Mouse (Mus musculus) limb, embryonic 13.5 days (tissue): ENCODE measurements at regions not wholly inside any gene's neighbourhood (a gene's known extent, or its start where the extent isn't known, plus 50 kb on each side); places are given as distances from the start of the nearest gene placed in this dataset. TPM values are rescaled to one million over a fixed set of nuclear protein-coding genes. Genes with fewer than 3 reads are reported as not detected.

ENCODE experiments used
- ATAC-seq: fragments of 200-750 bp; cut with Nextera tagmentation; 2 replicates; pipeline ENCODE4 v1.8.0; 2017; ENCODE audit warnings: low read depth, moderate number of reproducible peaks, moderate TSS enrichment; ENCODE audit not compliant: low FRiP score
- H3K27ac ChIP-seq: fragments of 300-500 bp; sonication (generic); 2 replicates; pipeline ENCODE4 v1.5.1; 2015; ENCODE audit warnings: inconsistent platforms, mild to moderate bottlenecking, moderate library complexity
- H3K27me3 ChIP-seq: fragments of 300-500 bp; sonication (generic); 2 replicates; pipeline ENCODE4 v1.6.1; 2015; ENCODE audit warnings: mild to moderate bottlenecking, inconsistent platforms
- H3K36me3 ChIP-seq: fragments of 300-500 bp; sonication (generic); 2 replicates; pipeline ENCODE4 v1.6.1; 2015; ENCODE audit warnings: inconsistent platforms, mild to moderate bottlenecking, moderate library complexity
- H3K4me1 ChIP-seq: fragments of 300-500 bp; sonication (generic); 2 replicates; pipeline ENCODE4 v1.6.1; 2015; ENCODE audit warnings: inconsistent platforms
- H3K4me2 ChIP-seq: fragments of 300-500 bp; sonication (generic); replicated peaks from 2 replicates; pipeline ENCODE4 v1.6.1; 2015; ENCODE audit warnings: inconsistent platforms, mild to moderate bottlenecking, moderate library complexity
- H3K4me3 ChIP-seq: fragments of 300-500 bp; sonication (generic); 2 replicates; pipeline ENCODE4 v1.5.1; 2015; ENCODE audit warnings: moderate library complexity, mild to moderate bottlenecking, inconsistent platforms
- H3K9ac ChIP-seq: fragments of 300-500 bp; sonication (generic); 2 replicates; pipeline ENCODE4 v1.6.1; 2015; ENCODE audit warnings: mild to moderate bottlenecking, inconsistent platforms
- H3K9me3 ChIP-seq: fragments of 300-500 bp; sonication (generic); 2 replicates; pipeline ENCODE4 v1.6.1; 2016; ENCODE audit warnings: inconsistent platforms
- WGBS: fragments of 180-500 bp; shearing (Covaris S2); methylation state at CpG from one replicate; pipeline ENCODE4 v1.1.7; 2015; 5-methylcytosine and 5-hydroxymethylcytosine counted together
- microRNA-seq: library from miRNA; unstranded; fragments of <30 nt; microRNA quantifications from one replicate; pipeline ENCODE4, GENCODE M21; 2016

DNA sequence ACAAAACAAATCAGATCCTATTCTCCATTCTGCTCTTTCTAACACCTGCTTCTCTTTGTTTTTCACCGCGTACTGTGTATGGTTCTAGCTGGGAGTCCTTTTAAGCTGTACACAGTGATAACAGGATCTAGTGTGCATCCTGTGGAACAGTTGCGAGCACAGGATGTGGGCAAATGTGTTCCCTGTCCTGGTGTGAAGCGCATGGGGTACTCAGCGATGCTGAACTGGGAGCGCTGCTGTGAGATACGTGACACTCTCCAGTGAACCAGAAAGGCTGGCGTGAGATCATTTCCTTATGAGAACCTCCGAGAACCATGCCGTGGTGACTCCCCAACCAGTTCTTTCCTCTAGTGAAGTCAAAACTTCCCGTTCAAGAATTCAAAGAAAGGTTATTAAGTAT is 72.6 kb upstream of the Kif2a start:
- no peaks in the 10 kb centered on the region for H3K27me3 ChIP-seq
- WGBS: 75% methylated on average over 11 of the region's 11 CpGs
- H3K9ac ChIP-seq: no peak overlapping the region
- peak overlapping the region; percentile 39 for H3K4me2 ChIP-seq
- H3K27ac ChIP-seq: no peak overlapping the region
- H3K9me3 ChIP-seq: no peaks in the 10 kb centered on the region
- no peaks in the 10 kb centered on the region for H3K36me3 ChIP-seq
- no peak for ATAC-seq
- no peak overlapping the region for H3K4me3 ChIP-seq
- peaks cover 25% of the 10 kb centered on the region for H3K4me1 ChIP-seq

DNA sequence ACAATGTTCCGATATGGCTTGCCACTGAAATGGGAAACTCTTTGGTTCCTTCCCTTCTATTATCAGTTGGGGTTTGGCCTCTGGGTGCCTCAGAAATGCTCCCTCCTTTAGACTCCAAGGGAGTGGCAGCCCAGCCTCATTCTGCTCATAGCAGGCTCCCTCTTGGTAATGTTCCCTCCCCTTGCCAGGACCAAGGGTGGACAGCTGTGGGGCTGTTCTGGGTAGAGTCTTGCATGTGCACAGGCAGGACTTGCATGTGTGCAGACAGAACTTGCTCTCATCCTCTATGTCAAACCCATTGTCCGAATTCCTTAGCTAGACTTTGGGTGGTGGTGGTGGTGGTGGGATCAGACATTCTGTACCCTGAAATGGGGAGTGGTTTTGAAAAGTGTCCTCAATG is 71.8 kb upstream of the Kif2a start:
- Histone ChIP-seq H3K9me3 (no peaks in the 10 kb centered on the region), H3K4me1 (peaks cover 25% of the 10 kb centered on the region), H3K36me3 (no peaks in the 10 kb centered on the region), H3K9ac (no peak overlapping the region), H3K4me2 (no peak overlapping the region), H3K4me3 (no peak overlapping the region), H3K27me3 (no peaks in the 10 kb centered on the region), H3K27ac (no peak overlapping the region)
- WGBS: 94% methylated on average over 2 of the region's 2 CpGs
- ATAC-seq: no peak

DNA sequence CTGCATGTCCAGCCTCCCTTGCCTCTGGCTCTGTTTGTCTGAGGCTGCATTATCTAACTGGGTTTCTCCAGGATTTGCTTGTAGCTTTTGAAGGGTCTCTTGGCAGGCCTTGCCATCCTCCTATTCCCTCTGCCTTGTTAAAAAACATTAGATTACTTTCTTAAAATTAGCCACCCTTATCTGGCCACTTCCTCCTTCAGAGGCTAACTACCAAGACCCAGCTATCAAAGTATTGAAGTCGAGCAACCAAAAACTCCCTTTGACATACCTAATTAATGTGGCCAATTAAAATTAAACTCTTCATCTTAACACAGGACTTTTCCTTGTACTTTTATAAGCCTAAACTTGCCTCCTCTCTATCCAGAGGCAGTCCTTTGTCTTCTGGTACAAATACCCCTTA is 66.3 kb upstream of the Kif2a start:
- H3K4me3 ChIP-seq: no peak overlapping the region
- ATAC-seq: no peak
- no peak overlapping the region for H3K9ac ChIP-seq
- 58% methylated on average over 1 of the region's 1 CpGs for WGBS
- peaks cover 8% of the 10 kb centered on the region; the same call in 1 of the 2 replicates for H3K4me1 ChIP-seq
- H3K27me3 ChIP-seq: no peaks in the 10 kb centered on the region
- H3K9me3 ChIP-seq: no peaks in the 10 kb centered on the region
- H3K4me2 ChIP-seq: no peak overlapping the region
- H3K36me3 ChIP-seq: no peaks in the 10 kb centered on the region
- no peak overlapping the region for H3K27ac ChIP-seq

DNA sequence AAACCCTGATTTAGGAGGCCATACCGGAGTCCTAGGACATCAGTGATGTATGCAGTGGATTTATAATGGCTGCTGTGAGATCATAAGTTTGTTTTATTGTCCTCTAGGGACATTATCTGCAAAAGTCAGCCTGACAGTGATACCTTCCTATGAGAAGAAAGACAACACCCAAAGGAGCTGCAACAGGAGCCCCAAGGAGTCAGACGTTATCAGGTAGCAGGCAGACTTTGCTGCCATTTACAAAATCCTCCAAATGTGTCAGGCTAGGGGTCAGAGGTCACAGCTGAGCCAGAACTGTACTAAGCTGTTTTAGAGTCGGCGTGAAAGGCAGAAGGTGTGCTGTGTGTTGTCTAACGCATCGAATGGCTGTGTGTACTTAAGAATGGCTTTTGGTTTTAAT is 65.4 kb upstream of the Kif2a start:
- Histone ChIP-seq H3K36me3 (no peaks in the 10 kb centered on the region), H3K4me3 (no peak overlapping the region), H3K9me3 (no peaks in the 10 kb centered on the region), H3K4me2 (no peak overlapping the region), H3K4me1 (peaks cover 3% of the 10 kb centered on the region; the same call in 1 of the 2 replicates), H3K27me3 (no peaks in the 10 kb centered on the region), H3K9ac (no peak overlapping the region), H3K27ac (no peak overlapping the region)
- no peak for ATAC-seq
- WGBS: 64% methylated on average over 6 of the region's 6 CpGs

DNA sequence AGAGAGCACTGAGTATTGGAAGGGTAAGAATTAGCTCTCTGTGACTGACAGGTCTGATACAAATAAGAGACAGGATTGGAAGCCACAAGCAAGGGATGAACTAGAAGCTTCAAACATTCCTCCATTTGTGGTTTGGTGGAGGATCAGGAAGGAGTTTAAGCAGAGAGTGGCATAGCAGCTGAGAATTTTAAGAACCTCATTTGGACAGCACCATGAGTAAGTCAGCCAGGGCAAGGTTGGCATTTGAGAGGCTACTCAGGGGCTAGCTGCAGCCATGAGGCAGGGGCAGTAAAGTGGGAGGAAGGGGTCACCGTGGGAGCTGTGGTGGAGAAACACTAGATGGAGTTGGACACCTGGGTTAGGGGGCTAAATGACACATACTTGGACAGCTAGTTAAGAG is 56.2 kb upstream of the Kif2a start:
- Histone ChIP-seq H3K27ac (no peak overlapping the region), H3K9ac (no peak overlapping the region), H3K4me1 (peaks cover 6% of the 10 kb centered on the region), H3K27me3 (peaks cover 3% of the 10 kb centered on the region; the same call in 1 of the 2 replicates), H3K4me2 (no peak overlapping the region), H3K36me3 (no peaks in the 10 kb centered on the region), H3K4me3 (no peak overlapping the region), H3K9me3 (no peaks in the 10 kb centered on the region)
- no peak for ATAC-seq
- WGBS: 86% methylated on average over 1 of the region's 1 CpGs

DNA sequence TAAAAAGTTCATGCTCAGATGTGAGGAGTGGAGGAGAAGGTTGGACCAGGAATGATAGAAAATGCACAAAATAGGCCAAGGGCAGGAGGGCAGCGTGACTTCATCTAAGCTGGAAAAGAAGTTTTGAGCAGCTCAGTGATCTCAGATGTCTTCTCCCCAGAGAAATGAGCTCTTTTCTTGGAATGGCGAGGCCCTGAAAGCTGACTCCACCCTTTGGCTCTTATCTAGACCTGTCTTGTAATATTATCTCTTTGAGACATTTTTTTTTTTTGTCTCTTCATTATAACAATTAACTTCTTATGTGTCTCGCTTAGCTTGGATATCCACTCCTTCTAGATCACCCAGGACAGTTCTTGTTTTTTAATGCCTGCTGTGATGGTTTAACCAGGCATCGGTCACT is 53.0 kb upstream of the Kif2a start:
- no peaks in the 10 kb centered on the region for H3K9me3 ChIP-seq
- H3K4me2 ChIP-seq: no peak overlapping the region
- H3K9ac ChIP-seq: no peak overlapping the region
- H3K27me3 ChIP-seq: peaks cover 3% of the 10 kb centered on the region; the same call in 1 of the 2 replicates
- H3K36me3 ChIP-seq: no peaks in the 10 kb centered on the region
- no peak overlapping the region for H3K27ac ChIP-seq
- H3K4me3 ChIP-seq: no peak overlapping the region
- peaks cover 13% of the 10 kb centered on the region for H3K4me1 ChIP-seq
- no peak for ATAC-seq
- 84% methylated on average over 4 of the region's 4 CpGs for WGBS

DNA sequence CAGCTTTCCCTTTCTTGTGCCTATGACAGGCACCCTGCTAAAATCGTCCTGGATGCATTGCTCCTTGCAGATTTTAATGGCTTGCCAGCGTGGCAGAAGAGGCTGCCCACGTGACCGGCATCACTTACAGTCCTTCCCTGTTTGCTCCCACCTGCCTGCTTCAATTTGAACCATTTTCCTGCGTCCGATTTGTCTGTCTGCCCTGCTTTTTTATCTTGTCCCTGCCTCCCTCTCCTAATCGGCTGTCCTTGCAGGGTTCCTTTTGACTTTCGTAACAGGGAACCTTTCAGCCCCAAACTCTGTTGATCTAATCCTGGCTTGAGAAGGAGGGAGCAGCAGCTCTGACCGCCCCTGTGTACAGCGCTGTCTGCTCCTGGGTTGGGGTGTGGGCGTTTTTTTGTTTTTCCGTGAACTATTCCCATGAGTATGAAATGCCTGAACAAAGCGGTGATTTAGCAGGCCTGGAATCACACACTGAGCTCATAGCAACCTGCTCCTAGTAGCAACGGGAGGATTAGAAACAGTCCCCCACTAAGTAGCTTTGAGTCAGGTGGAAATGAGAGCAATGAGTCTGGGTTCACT is 51.2 kb upstream of the Kif2a start:
- no peaks in the 10 kb centered on the region for H3K36me3 ChIP-seq
- 4% methylated on average over 14 of the region's 14 CpGs for WGBS
- H3K9ac ChIP-seq: peak overlapping the region; percentile 57
- H3K27ac ChIP-seq: no peak overlapping the region
- peak; percentile 69; the same call in 1 of the 2 replicates for ATAC-seq
- peaks cover 13% of the 10 kb centered on the region for H3K4me1 ChIP-seq
- H3K9me3 ChIP-seq: no peaks in the 10 kb centered on the region
- peak overlapping the region; percentile 65 for H3K4me2 ChIP-seq
- peaks cover 3% of the 10 kb centered on the region; the same call in 1 of the 2 replicates for H3K27me3 ChIP-seq
- peak overlapping the region; percentile 35 for H3K4me3 ChIP-seq

DNA sequence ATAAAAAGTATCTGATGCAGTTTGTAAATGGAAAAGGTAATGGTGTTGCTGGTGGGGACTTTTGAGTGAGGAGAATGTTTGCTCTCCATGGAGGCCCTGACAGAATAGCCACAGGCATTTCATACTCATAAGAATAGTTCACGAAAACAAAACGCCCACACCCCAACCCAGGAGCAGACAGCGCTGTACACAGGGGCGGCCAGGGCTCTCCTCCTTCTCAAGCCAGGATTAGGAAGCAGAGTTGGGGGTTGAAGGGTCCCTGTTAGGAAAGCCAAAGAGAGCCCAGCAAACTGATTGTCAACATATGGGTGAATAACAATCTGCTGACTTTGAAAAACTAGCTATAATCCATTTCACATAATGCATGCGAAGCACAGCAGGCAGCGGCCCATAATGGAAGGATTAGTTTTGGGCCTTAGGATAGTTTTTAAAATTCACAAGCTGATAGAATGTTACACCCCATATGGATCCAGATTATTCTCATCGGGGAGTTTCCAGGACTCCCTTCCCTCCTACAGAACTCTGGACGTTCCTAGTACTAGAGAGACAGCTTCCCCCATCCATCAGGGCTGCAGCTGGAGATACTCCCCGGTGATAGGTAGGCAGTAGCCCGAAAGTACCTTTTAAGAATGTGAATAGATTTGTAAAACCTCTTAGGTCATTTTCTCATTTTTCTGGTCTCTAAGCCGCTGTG is 50.6 kb upstream of the Kif2a start:
- H3K4me2 ChIP-seq: peak overlapping the region; percentile 65
- peaks cover 13% of the 10 kb centered on the region for H3K4me1 ChIP-seq
- H3K27me3 ChIP-seq: peaks cover 3% of the 10 kb centered on the region; the same call in 1 of the 2 replicates
- peak; percentile 51; the same call in 1 of the 2 replicates for ATAC-seq
- H3K27ac ChIP-seq: no peak overlapping the region
- 21% methylated on average over 11 of the region's 11 CpGs for WGBS
- peak overlapping the region; percentile 57 for H3K9ac ChIP-seq
- no peaks in the 10 kb centered on the region for H3K9me3 ChIP-seq
- no peaks in the 10 kb centered on the region for H3K36me3 ChIP-seq
- H3K4me3 ChIP-seq: peak overlapping the region; percentile 35

Small RNAs in the stretch of these regions (microRNA-seq; reads per million reads assigned to microRNA genes)
- not detected for gene Gm22118
